Mouse (Mus musculus): ENCODE results near the gene Brpf1.

DNA sequence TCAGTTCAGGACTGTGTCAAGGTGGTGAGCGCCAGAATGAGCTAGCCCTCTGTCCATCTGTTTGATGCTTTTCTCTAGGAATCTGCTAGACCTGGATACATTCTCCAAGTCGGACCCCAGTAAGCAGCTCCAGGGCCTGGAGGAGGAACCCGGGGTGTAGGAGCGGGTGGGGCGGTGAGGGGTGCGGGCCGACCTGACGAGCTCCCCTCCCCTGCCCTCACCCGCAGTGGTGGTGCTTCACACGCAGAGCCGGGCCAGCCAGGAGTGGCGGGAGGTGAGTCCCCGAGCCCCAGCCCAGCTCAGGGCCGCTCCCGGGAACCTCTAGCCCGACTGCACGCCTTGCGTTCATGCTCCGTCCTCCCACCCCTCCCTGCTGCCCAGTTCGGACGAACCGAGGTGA lies 24.0 kb upstream of the Brpf1 start:
- TF ChIP-seq GATA1 (IDR thresholded peaks at IDR 0.05; ENCODE audit: low read length) (no peak), TAL1 (IDR thresholded peaks at IDR 0.05; ENCODE audit: low read length) (no peak)

Data from erythroblast, embryonic 14.5 days (primary cell).